Mouse (Mus musculus): ENCODE results near the gene Lgr4. TPM values are rescaled to one million over a fixed set of nuclear protein-coding genes. Genes with fewer than 3 reads are reported as not detected.

Gene Lgr4
- 16.2 TPM for polyA plus RNA-seq (2014; fragmentation: Illumina TruSeq; extraction: RNeasy Lipid Tissue Mini Kit (QIAGEN cat#74804); ENCODE audit: low read depth, low replicate concordance)

GRCm38 (mm10) chr2:109917496-109918413 lies at the start of gene Lgr4:
Lgr4 (plus strand) TSS chr2:109917647.

GRCm38 (mm10) chr2:109890597-109890996 lies 26.9 kb upstream of the Lgr4 start, which contains the start of gene Lin7c:
Lin7c (plus strand) TSS chr2:109890853.

DNA sequence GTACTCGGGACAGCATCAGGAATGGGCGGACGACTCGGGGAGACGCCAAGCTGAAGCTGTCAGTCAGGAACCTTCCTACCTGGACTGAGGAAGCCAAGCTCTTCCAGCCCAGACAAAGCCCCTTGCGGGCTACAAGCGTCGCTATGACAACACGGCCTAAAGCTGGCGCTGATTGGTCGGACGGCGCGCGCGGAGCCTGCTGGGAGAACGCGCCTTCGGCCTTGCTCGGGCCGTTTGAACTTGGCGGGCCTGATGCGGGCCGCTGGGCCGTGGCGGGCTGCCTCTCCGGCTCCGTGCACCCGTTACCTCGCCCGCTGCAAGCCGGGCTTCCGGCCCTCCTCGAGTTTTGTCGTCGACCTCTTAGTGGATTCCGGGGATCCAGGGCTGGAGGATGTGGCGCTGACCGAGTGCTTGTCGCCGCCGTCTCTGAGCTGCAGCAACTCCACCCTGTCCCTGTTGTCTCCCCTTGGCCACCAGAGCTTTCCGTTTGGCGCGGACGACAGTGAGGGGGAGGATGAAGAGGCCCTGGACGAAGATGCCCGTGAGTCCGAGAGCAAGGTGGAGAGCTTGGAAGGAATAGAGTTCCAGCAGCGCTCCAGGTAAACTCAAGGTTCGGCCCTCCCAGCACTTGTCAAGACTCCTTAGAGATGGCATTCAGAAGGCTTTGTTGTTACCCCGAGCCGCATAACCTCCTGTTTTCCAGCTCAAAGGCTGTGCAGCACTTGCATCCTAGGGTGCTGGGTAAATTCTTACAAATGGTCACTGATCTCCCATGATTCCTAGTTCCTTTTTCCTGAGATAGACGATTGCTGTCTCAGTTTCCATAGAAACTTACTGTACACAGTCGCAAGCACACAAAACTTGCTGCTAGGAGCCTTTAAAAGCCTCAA lies 100.4 kb downstream of the Lgr4 start, which contains the start of gene Ccdc34:
Gene Ccdc34 (plus strand): TSS at position 202 of the 890 bp plus-strand sequence.

Other genes starting within 250 kb of the Lgr4 start
- gene Bdnf, start 242.9 kb upstream of the Lgr4 start, polyA plus RNA-seq (2014; fragmentation: Illumina TruSeq; extraction: RNeasy Lipid Tissue Mini Kit (QIAGEN cat#74804); ENCODE audit: low read depth, low replicate concordance) = 3.9 TPM
- 30.6 TPM for gene Lin7c, start 26.8 kb upstream of the Lgr4 start, polyA plus RNA-seq (2014; fragmentation: Illumina TruSeq; extraction: RNeasy Lipid Tissue Mini Kit (QIAGEN cat#74804); ENCODE audit: low read depth, low replicate concordance)
- gene Ccdc34, start 100.2 kb downstream of the Lgr4 start, polyA plus RNA-seq (2014; fragmentation: Illumina TruSeq; extraction: RNeasy Lipid Tissue Mini Kit (QIAGEN cat#74804); ENCODE audit: low read depth, low replicate concordance) = 4.9 TPM

Data from heart, adult 10 weeks (tissue).